Mouse (Mus musculus) cerebellum, adult 8-10 months (tissue): Measurements from ENCODE around the gene Tle3.

Experiments used
- DNase-seq: peaks from one replicate; pipeline ENCODE4 v3.0.0; 2022

The Tle3 gene

GRCm38 (mm10) chr9:61439979-61440378 lies 67.8 kb downstream of the Tle3 start:
- no peak for DNase-seq

DNA sequence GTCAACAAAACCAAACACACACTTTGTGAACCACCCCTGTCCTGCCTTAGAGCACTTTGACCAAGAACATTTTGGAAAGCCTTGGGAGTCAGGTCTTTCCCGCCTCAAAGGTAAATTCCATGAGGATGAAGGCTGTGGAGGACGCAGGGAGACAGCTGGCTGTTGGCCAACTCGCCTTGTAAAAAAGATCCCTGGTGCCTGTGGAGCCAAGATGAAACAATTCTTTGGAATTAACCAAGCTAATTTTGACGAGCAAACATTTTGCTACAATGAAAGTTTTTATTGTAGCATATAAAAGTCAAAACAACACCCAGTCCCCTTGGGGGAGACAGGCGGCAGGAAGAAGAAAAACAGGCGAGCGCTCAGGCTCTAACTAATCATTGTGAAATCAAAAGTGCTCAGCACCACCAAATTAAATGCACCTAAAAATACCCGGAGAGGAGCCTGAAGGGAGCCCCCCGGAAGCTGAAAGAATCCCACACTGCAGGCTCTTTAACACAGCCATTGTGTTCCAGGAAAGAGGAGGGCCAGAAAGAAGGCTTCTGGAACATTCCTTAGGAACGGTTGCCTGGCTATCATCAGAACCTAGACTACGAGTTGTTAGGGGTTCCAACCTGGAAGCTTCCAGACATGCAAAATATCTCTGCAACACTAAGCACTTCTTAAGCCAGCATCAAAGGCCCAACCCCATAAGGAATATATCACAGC lies 69.2 kb downstream of the Tle3 start:
- no peak for DNase-seq

DNA sequence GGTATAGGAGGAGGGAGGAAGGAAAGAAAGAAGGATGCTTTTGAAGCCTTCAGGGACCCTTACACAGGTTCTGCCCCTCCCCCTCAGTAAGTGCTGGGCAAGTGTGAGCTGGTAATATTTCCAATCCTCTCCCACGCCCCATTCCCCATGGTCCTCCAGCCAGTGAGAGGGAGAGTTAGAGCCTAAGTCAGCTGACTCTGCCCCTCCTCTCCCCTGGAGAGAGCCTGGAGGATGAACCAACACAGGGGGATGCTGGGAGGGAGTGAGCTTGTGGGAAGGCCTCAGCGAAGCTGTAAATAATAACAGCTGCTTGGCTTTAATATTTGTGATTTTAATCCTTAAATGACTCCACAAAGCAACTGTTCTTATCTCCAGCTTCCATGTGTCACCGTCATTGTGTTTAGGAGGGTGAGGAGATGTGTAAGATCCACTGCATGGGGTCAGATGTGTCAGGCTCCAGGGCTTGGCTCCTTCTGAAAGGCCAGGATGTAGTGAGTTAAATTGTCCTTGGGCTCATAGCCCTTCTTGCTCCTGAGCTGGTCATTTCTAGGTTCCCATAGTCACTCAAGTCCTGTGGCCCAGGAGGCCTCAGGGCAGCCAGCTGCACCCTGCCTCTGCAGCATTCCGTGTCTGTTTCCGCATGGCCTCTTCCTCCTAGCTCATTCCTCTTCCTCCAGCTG lies 70.9 kb downstream of the Tle3 start:
- no peak for DNase-seq

GRCm38 (mm10) chr9:61445151-61445550 lies 73.0 kb downstream of the Tle3 start:
- DNase-seq, result no peak

GRCm38 (mm10) chr9:61445711-61446222 lies 73.6 kb downstream of the Tle3 start:
- no peak for DNase-seq

DNA sequence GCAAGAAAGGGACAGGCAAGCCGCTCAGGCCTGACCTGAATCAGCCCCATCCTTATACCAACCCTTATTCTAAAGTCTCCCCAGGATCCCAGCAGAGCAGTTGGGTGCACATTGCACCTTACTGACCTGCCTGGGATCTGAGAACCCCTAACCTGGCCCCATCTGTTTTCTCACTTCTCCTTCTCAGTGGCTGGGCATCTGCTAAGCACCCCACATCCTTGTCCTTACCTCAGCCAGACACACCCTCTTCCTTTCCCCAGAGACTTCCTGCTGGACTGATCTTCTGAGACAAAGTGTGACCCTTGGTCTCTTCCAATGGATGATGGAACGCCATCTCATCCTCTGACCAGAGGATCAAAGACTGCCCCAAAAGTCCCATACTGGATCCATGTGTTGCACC lies 74.8 kb downstream of the Tle3 start:
- DNase-seq, result no peak

DNA sequence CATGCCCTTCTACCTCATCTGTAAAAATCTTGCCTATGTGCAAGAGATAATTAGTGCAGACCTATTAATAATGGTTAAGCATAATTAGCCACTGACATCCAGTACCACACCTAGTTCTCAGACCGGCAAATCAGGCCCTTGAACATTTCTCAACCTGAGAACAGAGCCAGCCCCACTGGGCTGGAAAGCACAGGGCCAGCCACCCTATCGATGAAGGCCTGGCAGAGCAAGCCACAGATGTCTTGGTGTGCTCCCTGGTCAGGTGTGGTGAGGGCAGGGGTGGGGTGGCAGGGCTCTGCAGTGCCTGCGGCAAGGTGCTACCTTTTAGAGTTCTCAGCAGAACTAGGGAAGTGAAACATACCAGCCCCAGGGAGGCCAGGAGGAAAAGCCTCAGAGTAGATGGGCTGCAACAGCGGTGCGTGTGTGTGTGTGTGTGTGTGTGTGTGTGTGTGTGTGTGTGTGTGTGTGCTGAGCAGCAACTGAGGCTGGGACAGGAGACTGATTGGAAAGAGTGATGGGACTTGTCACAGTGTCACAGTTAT lies 77.3 kb downstream of the Tle3 start:
- no peak for DNase-seq

DNA sequence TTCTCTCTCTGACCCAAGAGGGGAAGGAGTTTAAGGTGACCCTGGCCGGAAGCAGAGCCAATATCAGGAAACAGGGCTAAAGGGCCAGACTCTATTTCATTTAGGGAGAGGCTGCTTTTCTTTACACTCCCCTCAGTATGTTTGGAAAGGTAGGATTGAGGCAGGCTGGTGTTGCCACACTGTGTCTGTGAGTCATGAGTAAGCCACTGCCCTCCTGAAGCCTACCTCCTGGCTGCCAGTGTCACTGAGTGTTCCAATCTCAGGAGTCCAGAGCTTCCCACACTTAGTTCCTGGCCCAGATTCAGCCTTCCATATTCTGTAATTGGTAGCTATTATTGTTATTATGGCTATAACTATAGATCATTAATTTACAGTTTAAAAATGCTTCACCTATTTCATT lies 79.9 kb downstream of the Tle3 start:
- DNase-seq, result no peak

DNA sequence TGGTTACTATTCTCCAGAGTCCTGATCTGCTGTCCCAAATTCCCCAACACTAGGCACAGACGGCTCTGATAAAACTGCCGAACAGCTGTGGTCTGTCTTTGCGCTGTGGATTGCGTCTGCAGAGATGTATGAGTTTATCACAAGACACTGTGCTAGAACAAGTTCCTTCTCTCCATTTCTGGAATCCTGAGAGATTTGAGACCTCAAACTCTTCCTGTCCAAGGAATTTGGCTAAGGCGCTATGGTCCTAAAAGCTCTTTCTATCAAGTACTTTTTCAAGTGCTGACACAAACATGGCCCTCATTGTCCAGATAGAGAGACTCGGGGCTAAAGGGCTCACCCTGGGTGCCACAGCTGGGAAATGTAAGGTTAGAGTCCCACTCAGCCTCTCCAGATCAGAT lies 83.7 kb downstream of the Tle3 start:
- no peak for DNase-seq

GRCm38 (mm10) chr9:61456441-61457161 lies 84.4 kb downstream of the Tle3 start:
- no peak for DNase-seq

DNA sequence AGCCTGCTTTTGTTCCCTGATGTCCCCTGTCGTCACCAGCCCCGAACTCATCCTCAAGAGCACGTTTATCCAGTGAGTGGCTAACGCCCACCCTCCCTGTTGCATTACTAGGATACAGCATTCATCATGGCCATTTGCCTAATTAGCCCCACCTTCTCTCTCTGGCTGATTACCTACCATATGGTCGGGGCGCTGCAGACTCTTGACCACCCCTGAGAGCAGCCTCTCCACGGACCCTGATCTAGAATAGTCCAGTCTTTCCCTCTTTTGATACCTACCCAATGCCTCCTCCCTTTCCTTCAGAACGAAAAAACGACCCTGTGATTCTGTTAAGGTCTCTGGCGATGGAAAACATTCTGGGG lies 85.0 kb downstream of the Tle3 start:
- DNase-seq, result no peak

DNA sequence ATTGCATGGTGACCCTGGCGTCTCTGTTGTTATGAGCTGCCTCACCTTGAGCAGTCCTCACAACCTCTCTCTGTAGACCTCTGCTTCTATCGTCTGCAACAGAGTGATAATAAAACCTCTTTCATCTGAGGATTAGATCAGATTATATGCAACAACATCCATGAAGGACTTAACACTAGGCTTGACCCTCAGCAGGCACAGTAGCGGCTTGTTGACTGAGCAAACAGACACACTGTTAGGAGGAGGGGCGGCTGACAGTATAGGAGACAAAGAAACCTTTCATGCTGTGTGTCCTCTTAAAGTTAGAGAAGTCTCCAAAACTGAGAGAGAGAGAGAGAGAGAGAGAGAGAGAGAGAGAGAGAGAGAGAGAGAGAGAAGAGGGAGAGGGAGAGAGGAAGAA lies 89.7 kb downstream of the Tle3 start:
- DNase-seq, result no peak

GRCm38 (mm10) chr9:61467436-61467835 lies 95.3 kb downstream of the Tle3 start:
- no peak for DNase-seq
